Mouse (Mus musculus) heart, embryonic 11.5 days (tissue): ENCODE data around the gene Tor4a. TPM values are rescaled to one million over a fixed set of nuclear protein-coding genes. Genes with fewer than 3 reads are reported as not detected.

Source experiments
- ATAC-seq: fragments of 200-750 bp; cut with Nextera tagmentation; replicated peaks from 2 replicates; pipeline ENCODE4 v1.8.0; 2017; ENCODE audit warnings: moderate library complexity; ENCODE audit not compliant: insufficient number of reproducible peaks, low FRiP score, low TSS enrichment
- H3K27ac ChIP-seq: fragments of 300-500 bp; sonication (generic); 2 replicates; pipeline ENCODE4 v1.5.1; 2014; ENCODE audit warnings: mild to moderate bottlenecking, low read depth, low read length
- H3K27me3 ChIP-seq: fragments of 300-500 bp; sonication (generic); 2 replicates; pipeline ENCODE4 v1.6.1; 2014; ENCODE audit warnings: mild to moderate bottlenecking, low read length, mixed read lengths; ENCODE audit not compliant: control insufficient read depth, insufficient read depth
- H3K36me3 ChIP-seq: fragments of 300-500 bp; sonication (generic); 2 replicates; pipeline ENCODE4 v1.6.1; 2014; ENCODE audit warnings: mild to moderate bottlenecking, low read length, moderate library complexity, mixed read lengths; ENCODE audit not compliant: control insufficient read depth, insufficient read depth
- H3K4me1 ChIP-seq: fragments of 300-500 bp; sonication (generic); 2 replicates; pipeline ENCODE4 v1.6.1; 2014; ENCODE audit warnings: low read length; ENCODE audit not compliant: control insufficient read depth, insufficient read depth
- H3K4me2 ChIP-seq: fragments of 300-500 bp; sonication (generic); 2 replicates; pipeline ENCODE4 v1.6.1; 2014; ENCODE audit warnings: mild to moderate bottlenecking, moderate library complexity
- H3K4me3 ChIP-seq: fragments of 300-500 bp; sonication (generic); 2 replicates; pipeline ENCODE4 v1.5.1; 2014; ENCODE audit warnings: low read depth, low read length
- H3K9ac ChIP-seq: fragments of 300-500 bp; sonication (generic); 2 replicates; pipeline ENCODE4 v1.6.1; 2014; ENCODE audit warnings: mild to moderate bottlenecking, low read depth, low read length, moderate library complexity
- H3K9me3 ChIP-seq: fragments of 300-500 bp; sonication (generic); replicated peaks from 2 replicates; pipeline ENCODE4 v1.6.1; 2016; ENCODE audit warnings: low read length; ENCODE audit not compliant: control insufficient read depth
- WGBS: fragments of 180-500 bp; shearing (Covaris S2); extraction: QIAGEN DNeasy Blood & Tissue Kit; methylation state at CpG from one replicate; pipeline ENCODE4 v1.1.7; 2014; ENCODE audit not compliant: insufficient replicate concordance; 5-methylcytosine and 5-hydroxymethylcytosine counted together
- polyA plus RNA-seq: library from polyadenylated mRNA; unstranded; fragments of >200 nt; fragmentation: Nextera tagmentation; extraction: Ambion mirVana; gene quantifications from 2 replicates; pipeline ENCODE4 v1.2.1, GENCODE M21; 2014

The Tor4a gene
- polyA plus RNA-seq, 1 experiment from 2014 or later, result 5.9 TPM

DNA sequence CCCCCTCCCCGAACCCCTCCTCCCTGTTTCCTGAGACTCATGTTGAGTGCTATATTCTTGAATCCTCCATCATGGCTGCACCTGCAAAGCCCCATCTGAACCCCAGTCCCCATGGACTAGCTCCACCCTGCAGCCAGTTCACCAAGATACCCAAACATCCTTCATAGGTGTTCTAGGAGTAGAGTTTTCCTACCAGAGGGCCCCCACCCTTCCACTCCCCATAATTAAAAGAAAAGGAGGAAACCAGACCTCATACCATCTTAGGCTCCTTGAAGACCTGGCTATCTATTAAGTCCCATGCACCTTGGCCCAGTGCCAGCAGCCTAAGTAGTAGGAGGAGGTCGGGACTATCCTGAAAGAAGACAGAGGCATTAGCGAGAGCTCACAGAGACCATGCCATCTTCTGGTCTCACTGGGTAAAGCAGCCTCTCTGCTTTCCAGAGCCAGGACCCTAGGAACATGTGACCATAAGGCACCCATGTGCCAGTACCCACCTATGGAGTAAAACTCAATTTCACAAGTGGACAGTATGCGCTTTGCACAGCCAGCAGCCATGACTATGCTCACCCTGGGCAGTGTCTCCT lies 7.0 kb upstream of the Tor4a start:
- H3K4me3 ChIP-seq, result no peak overlapping the region
- no peak for ATAC-seq
- H3K4me2 ChIP-seq, result no peak overlapping the region
- no peaks in the 10 kb centered on the region for H3K27me3 ChIP-seq
- WGBS, result 66% methylated on average over 4 of the region's 4 CpGs
- no peaks in the 10 kb centered on the region for H3K4me1 ChIP-seq
- H3K9ac ChIP-seq, result no peak overlapping the region
- no peak overlapping the region for H3K27ac ChIP-seq
- no peaks in the 10 kb centered on the region for H3K9me3 ChIP-seq
- peaks cover 48% of the 10 kb centered on the region for H3K36me3 ChIP-seq

DNA sequence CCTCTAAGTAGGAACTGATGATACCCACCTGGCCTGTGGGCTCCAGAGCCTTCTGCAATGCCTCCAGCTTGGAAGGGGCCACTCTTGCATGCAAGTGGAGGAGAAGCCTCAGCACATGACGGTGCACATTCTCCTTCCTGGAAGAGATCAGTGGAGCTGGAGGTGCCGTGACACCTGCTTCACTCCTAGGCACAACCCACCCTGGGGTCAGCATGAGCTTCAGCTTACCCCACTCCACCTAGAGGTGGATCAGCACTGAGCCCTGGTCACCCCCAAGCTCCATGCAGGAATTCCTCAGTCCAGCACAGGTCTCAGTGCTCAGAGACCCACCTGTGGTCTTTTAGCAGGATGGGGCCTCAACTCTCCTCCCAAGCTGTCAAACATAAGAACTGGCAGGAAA lies 3.9 kb upstream of the Tor4a start:
- no peaks in the 10 kb centered on the region for H3K9me3 ChIP-seq
- H3K9ac ChIP-seq, result no peak overlapping the region
- peaks cover 37% of the 10 kb centered on the region for H3K36me3 ChIP-seq
- no peak overlapping the region for H3K4me2 ChIP-seq
- H3K27me3 ChIP-seq, result peaks cover 7% of the 10 kb centered on the region
- no peak for ATAC-seq
- no peak overlapping the region for H3K27ac ChIP-seq
- no peak overlapping the region for H3K4me3 ChIP-seq
- 96% methylated on average over 2 of the region's 2 CpGs for WGBS
- H3K4me1 ChIP-seq, result peaks cover 10% of the 10 kb centered on the region

DNA sequence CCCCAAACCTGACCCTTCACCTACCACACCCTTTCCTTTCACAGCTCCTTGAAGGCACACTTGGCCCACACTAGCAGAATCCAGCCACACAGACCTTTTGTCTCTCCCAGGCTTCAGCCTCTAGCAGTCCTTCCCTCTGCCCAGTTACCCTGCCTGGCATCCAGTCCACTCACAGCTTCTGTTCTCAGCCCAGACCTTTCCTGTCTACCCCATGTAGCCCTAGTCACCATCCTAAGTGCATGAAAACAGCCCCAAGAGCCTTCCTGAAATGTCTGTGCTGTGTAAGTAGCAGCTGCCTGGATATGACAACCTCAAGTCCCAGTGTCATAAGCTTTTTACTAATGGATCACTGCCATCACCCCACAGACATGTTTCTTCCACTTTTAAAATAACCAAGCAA lies 1.3 kb upstream of the Tor4a start:
- Histone ChIP-seq H3K27me3 (peaks cover 21% of the 10 kb centered on the region), H3K36me3 (peaks cover 23% of the 10 kb centered on the region), H3K9ac (no peak overlapping the region), H3K27ac (no peak overlapping the region), H3K4me2 (no peak overlapping the region), H3K4me1 (peaks cover 31% of the 10 kb centered on the region), H3K9me3 (no peaks in the 10 kb centered on the region), H3K4me3 (no peak overlapping the region)
- no peak for ATAC-seq

DNA sequence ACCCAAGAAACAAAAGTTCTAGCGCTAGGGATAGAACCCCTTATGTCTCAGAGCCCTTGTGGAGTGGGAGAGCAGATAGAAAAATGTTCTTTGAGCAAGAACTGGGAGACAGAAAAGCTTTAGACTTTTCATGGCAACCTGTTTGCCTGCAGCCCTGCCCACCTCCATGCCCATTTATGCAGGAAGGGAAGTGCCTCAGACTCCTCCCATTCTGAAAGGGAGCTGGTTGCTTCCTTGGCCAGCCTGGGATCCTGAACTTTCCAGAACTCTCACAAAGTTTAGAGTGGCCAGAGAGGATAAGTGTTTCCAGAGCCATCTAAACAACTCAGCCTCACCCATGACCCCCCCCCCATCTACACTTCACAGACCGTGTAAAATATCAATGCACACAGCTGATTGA lies 505 bp upstream of the Tor4a start:
- peak overlapping the region; percentile 16; the same call in 1 of the 2 replicates for H3K9ac ChIP-seq
- peaks cover 16% of the 10 kb centered on the region for H3K36me3 ChIP-seq
- no peak for ATAC-seq
- peaks cover 32% of the 10 kb centered on the region for H3K4me1 ChIP-seq
- peak overlapping the region; percentile 70 for H3K27ac ChIP-seq
- no peak overlapping the region for H3K4me3 ChIP-seq
- peak overlapping the region; percentile 76 for H3K4me2 ChIP-seq
- no peaks in the 10 kb centered on the region for H3K9me3 ChIP-seq
- H3K27me3 ChIP-seq, result peaks cover 21% of the 10 kb centered on the region
- WGBS, result 15% methylated on average over 2 of the region's 2 CpGs

DNA sequence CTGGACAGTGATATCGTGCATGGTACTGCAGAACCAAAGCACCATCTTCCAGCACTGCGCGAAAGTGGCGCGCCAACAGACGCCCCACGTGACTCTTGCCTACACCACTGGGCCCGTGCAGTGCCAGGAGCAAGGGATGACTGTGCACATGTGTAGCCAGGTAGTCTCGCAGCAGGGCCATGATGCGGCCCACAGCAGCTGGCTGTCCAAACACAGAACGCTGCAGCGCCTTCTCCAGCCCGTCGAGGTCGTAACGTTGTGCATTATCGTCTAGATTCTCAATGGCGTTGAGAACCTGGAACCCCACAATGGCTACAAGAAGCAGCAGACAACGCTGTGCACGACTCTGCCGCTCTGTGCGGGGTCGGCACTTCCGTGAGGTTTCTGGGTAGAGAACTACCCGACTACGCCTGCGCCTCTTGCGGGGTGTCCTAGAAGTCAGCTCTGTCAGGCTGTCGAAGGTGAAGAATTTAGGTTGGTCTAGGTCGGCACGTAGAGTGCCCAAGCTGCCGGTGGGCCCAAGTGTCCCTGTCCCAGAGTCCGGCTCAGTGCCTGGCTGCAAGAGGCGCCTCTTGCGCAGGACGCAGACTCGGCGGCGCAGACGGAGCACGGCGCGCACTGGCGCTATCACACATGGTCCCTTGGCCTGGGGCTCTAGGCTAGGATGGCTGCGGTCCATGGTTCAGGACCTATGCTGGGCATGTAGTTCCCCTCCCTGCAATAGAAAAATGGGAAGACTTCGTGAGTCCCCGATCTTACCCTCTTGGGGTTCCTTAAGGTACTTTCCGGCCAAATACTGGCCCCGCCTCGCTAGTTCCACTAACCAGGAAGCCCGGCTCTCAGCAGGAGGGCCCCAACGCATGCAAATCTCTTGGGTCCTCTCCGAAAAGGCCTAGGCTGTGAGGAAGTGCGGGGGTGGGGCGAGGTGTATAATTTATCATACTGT lies 1.2 kb downstream of the Tor4a start:
- Histone ChIP-seq H3K9me3 (no peaks in the 10 kb centered on the region), H3K27me3 (peaks cover 21% of the 10 kb centered on the region), H3K9ac (peak overlapping the region; percentile 54), H3K4me1 (peaks cover 32% of the 10 kb centered on the region), H3K4me3 (peak overlapping the region; percentile 43), H3K36me3 (peaks cover 9% of the 10 kb centered on the region; the same call in 1 of the 2 replicates), H3K4me2 (peak overlapping the region; percentile 76), H3K27ac (peak overlapping the region; percentile 70)
- 14% methylated on average over 55 of the region's 55 CpGs for WGBS
- ATAC-seq, result no peak

DNA sequence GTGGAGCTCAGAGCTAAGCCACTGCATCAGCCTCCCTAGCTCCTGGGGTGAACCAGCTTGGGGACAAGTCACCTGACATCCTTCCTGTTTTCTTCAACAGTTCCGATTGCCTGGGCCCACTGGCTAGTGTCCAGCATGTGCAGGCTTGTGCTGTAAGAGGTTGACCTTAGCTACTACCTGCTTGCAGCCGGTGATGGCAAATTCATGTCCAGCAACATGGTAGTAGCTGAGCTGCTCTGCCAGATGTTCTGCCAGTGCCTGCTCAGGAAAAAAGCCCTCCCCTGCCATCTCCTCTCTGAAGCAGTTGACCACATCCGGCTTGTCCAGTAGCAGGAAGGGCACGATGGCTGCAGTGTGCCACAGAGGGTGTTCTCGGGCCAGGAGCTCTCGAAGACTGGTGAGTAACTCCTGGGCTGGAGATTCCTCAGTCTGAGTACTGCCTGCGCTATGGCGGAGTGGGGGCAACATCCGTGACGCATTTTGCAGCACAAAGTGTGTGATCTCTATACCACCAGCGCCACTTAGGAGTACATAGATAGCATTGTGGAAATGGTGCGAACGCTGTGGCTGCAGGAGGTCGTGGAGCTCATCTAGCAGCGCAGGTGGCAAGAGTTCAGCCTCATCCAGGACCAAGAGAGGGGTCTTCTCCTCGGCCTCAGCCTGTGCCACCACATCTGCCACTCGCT lies 2.1 kb downstream of the Tor4a start:
- peaks cover 21% of the 10 kb centered on the region for H3K27me3 ChIP-seq
- peaks cover under 1% of the 10 kb centered on the region; the same call in 1 of the 2 replicates for H3K36me3 ChIP-seq
- peaks cover 32% of the 10 kb centered on the region for H3K4me1 ChIP-seq
- H3K9ac ChIP-seq, result no peak overlapping the region; the same call in 1 of the 2 replicates
- no peak overlapping the region for H3K4me3 ChIP-seq
- 73% methylated on average over 17 of the region's 17 CpGs for WGBS
- H3K27ac ChIP-seq, result no peak overlapping the region
- H3K9me3 ChIP-seq, result no peaks in the 10 kb centered on the region
- ATAC-seq, result no peak
- H3K4me2 ChIP-seq, result peak overlapping the region; percentile 76

DNA sequence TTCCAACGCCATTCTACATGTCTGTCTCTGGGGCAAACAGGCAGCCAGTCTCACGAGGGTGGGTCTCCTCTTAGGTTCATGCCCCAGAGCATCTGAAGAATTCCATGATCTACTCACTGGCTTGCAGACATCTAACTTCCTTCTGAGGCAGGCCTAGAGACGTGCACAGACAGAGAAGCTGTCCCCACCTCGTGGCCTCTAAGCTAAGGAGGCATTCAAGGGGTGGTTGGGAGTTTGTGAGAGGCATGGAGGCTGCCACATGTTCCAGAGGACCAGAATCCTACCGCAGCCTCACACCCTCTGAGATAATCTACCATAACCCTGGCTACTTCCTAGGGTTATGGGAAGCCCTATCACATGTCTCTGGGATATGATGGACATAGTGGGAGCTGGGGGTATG lies 2.7 kb downstream of the Tor4a start:
- Histone ChIP-seq H3K9ac (no peak overlapping the region), H3K9me3 (no peaks in the 10 kb centered on the region), H3K27me3 (peaks cover 21% of the 10 kb centered on the region), H3K36me3 (no peaks in the 10 kb centered on the region; the same call in 1 of the 2 replicates), H3K4me3 (no peak overlapping the region), H3K27ac (no peak overlapping the region), H3K4me2 (no peak overlapping the region), H3K4me1 (peaks cover 32% of the 10 kb centered on the region)
- ATAC-seq, result no peak
- 73% methylated on average over 5 of the region's 5 CpGs for WGBS

DNA sequence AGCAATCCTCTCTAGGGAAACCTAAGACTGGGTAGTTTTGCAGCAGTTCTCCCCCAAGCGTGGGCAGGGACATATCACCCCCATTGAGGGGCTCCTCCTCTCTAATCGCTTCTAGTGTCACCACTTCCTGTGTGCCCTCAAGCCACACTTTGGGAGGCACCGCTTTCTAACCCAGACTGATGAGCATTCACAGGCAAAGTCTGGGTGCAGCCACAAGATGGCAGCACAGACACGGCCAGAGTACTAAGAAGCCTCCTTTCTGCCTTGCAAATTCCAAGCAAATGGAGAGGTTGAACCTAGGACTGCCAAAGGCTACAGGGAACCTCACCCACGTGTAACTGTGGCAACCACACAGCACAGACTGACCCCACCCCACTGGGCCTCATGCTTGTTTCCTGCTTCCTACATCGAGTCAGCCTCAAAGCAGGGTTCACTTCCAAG lies 3.3 kb downstream of the Tor4a start:
- no peaks in the 10 kb centered on the region; the same call in 1 of the 2 replicates for H3K36me3 ChIP-seq
- 0 out of 2 replicates have a peak, but pooled peaks have one; percentile 41 for ATAC-seq
- WGBS, result under 1% methylated on average over 6 of the region's 6 CpGs
- no peaks in the 10 kb centered on the region for H3K9me3 ChIP-seq
- H3K4me2 ChIP-seq, result peak overlapping the region; percentile 43
- no peak overlapping the region for H3K9ac ChIP-seq
- H3K27me3 ChIP-seq, result peaks cover 21% of the 10 kb centered on the region
- no peak overlapping the region for H3K4me3 ChIP-seq
- no peak overlapping the region for H3K27ac ChIP-seq
- peaks cover 32% of the 10 kb centered on the region for H3K4me1 ChIP-seq
